Mouse (Mus musculus): ENCODE data around the gene Tyrobp. TPM values are rescaled to one million over a fixed set of nuclear protein-coding genes. Genes with fewer than 3 reads are reported as not detected.

Tyrobp gene
- polyA plus RNA-seq, 1 experiment from 2014 or later: 9.8 TPM

DNA sequence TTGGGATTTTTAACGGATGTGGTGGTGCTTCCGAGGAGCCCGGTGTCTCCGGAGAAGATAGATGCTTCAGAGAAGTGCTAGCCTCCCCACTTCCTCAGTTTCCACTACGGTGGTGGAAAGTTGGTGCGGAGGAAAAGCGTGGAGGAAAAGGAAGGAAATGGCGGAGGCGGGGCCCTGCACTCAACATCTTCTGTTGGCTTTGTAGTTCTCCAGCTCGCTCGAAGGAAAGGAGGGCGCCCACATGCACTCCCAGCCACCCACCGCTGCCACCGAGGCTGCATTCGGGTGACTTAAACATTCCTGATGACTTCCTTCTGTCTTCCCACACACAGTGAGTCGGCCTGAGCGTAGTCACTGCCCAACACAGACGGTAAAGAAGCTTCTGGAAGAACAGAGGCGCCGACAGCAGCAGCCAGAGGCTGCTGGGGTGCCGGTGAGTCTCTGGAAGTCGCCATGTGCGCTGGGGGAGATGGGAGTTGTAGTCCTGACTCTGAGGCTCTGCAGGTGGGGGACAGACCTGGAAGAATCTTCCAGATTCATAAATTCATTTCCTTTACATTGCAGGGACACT is 9.6 kb downstream of the Tyrobp start:
- Histone ChIP-seq H3K9ac (peak overlapping the region; percentile 66), H3K9me3 (replicated peaks) (peaks cover 10% of the 10 kb centered on the region), H3K27ac (ENCODE audit: poor library complexity, severe bottlenecking) (0 out of 2 replicates have a peak overlapping the region, but pooled peaks have one; percentile 37), H3K36me3 (peaks cover 19% of the 10 kb centered on the region), H3K27me3 (replicated peaks) (peaks cover 8% of the 10 kb centered on the region; the same call in 1 of the 2 replicates), H3K4me3 (peak overlapping the region; percentile 67), H3K4me2 (peak overlapping the region; percentile 98), H3K4me1 (replicated peaks) (0 out of 2 replicates have a peak, but pooled peaks cover 11% of the 10 kb centered on the region)
- WGBS: 23% methylated on average over 23 of the region's 23 CpGs
- ATAC-seq (ENCODE audit: insufficient number of reproducible peaks, low FRiP score): no peak

DNA sequence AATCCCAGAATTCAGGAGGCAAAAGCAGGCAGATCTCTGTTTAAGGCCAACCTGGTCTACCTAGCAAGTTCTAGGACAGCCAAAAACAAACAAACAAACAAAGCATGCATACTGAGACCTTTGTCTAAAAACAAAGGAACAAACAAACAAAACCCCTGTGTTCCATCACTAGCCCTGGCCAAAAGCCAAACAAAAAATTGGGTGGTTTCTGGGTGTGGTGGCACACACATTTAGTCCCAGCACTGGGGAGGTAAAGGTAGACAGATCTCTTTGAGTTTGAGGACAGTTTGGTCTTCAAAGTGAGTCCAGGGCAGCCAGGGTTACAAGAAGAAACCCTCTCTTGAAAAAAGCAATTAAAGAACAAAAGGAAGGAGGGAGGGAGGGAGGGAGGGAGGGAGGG is 15.8 kb downstream of the Tyrobp start:
- ATAC-seq (ENCODE audit: insufficient number of reproducible peaks, low FRiP score): no peak
- H3K4me2 ChIP-seq: no peak overlapping the region
- peaks cover 5% of the 10 kb centered on the region; the same call in 1 of the 2 replicates for H3K27me3 ChIP-seq (replicated peaks)
- no peak overlapping the region for H3K9ac ChIP-seq
- peaks cover 19% of the 10 kb centered on the region for H3K36me3 ChIP-seq
- no peaks in the 10 kb centered on the region; the same call in 1 of the 2 replicates for H3K4me1 ChIP-seq (replicated peaks)
- no peak overlapping the region for H3K4me3 ChIP-seq
- no peak overlapping the region for H3K27ac ChIP-seq (ENCODE audit: poor library complexity, severe bottlenecking)
- no peaks in the 10 kb centered on the region for H3K9me3 ChIP-seq (replicated peaks)

DNA sequence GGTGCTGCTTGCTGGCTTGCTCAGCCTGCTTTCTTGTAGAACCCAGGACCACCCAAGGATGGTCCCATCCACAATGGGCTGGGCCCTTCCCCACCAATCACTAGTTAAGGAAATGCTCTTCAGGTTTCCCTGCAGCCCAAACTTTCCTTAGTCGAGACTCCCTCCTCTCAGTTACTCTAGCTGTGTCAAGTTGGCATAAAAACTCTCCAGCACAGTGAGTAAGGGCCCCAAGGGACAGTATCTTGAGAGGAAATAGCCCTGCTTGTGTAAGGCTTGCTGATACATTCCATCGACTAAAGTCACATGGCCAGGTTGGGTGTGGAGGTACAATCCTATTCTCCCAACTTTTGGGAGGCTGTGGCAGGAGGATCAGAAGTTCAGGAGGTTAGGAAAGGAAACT is 16.6 kb downstream of the Tyrobp start:
- Histone ChIP-seq H3K27me3 (replicated peaks) (peaks cover 11% of the 10 kb centered on the region), H3K4me2 (no peak overlapping the region), H3K4me3 (no peak overlapping the region), H3K4me1 (replicated peaks) (no peaks in the 10 kb centered on the region; the same call in 1 of the 2 replicates), H3K36me3 (peaks cover 17% of the 10 kb centered on the region), H3K9ac (no peak overlapping the region), H3K9me3 (replicated peaks) (no peaks in the 10 kb centered on the region), H3K27ac (ENCODE audit: poor library complexity, severe bottlenecking) (no peak overlapping the region)
- WGBS: 30% methylated on average over 2 of the region's 2 CpGs
- ATAC-seq (ENCODE audit: insufficient number of reproducible peaks, low FRiP score): no peak

DNA sequence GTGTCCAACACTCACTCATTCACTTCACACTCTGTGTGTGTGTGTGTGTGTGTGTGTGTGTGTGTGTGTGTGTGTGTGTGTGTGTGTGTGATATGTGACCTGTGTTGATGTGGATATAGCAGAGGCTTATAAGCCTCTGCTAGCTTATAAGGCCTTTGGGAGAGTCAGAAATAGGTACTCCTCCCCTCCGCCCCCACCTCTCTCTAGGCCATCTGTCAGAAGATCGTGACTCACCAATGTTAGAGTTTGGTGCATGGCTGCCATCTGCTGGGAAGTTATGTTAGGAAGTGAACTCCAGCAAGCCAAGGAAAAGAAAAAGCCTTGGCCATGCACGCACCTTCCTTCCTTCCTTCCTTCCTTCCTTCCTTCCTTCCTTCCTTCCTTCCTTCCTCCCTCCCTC is 18.2 kb downstream of the Tyrobp start:
- no peaks in the 10 kb centered on the region; the same call in 1 of the 2 replicates for H3K4me1 ChIP-seq (replicated peaks)
- no peak overlapping the region for H3K9ac ChIP-seq
- no peak overlapping the region for H3K4me3 ChIP-seq
- H3K4me2 ChIP-seq: no peak overlapping the region
- no peaks in the 10 kb centered on the region for H3K9me3 ChIP-seq (replicated peaks)
- peaks cover 6% of the 10 kb centered on the region; the same call in 1 of the 2 replicates for H3K36me3 ChIP-seq
- H3K27ac ChIP-seq (ENCODE audit: poor library complexity, severe bottlenecking): no peak overlapping the region
- WGBS: 13% methylated on average over 3 of the region's 3 CpGs
- H3K27me3 ChIP-seq (replicated peaks): peaks cover 27% of the 10 kb centered on the region
- ATAC-seq (ENCODE audit: insufficient number of reproducible peaks, low FRiP score): no peak

DNA sequence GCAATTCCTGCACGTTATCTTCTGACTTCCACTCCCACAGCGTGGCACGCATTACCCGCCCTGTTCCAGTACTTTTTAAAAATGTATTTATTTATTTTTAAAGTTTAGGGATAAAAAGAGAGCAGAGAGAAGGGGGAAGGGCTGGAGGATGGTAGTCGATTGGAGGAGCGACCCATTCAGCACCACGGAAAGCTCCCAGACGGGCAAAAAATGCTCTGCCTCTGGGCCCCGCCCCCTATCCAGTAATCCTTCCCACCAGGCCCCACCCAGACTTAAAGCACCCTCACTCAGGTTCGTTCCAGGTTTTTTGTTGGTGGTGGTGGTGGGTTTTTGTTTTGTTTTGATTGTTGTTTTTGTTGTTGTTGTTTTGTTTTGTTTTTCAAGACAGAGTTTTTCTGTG is 20.7 kb downstream of the Tyrobp start:
- WGBS: 2% methylated on average over 10 of the region's 10 CpGs
- no peak for ATAC-seq (ENCODE audit: insufficient number of reproducible peaks, low FRiP score)

DNA sequence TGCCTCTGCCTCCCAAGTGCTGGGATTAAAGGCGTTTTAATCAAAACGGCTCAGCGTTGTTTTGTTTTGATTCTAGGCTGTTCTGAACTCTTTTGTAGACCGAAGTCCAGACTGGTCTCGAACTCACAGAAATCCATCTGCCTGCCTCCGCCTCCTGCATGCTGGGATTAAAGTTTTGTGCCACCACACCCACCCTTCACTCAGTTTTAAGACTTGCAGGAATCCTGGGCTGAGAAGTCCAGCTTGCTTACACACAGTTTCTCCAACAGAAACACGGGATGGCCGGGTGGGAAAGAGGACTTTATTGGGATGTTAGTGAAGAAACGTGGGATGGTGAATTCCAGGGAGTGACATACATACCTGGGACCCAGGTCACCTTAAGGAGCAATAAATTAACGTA is 21.1 kb downstream of the Tyrobp start:
- WGBS: 63% methylated on average over 10 of the region's 10 CpGs
- Histone ChIP-seq H3K4me1 (replicated peaks) (no peaks in the 10 kb centered on the region; the same call in 1 of the 2 replicates), H3K4me3 (no peak overlapping the region), H3K36me3 (no peaks in the 10 kb centered on the region), H3K9ac (no peak overlapping the region), H3K4me2 (no peak overlapping the region), H3K27me3 (replicated peaks) (peaks cover 50% of the 10 kb centered on the region), H3K9me3 (replicated peaks) (no peaks in the 10 kb centered on the region), H3K27ac (ENCODE audit: poor library complexity, severe bottlenecking) (no peak overlapping the region)
- no peak for ATAC-seq (ENCODE audit: insufficient number of reproducible peaks, low FRiP score)

More for the DNA sequence above, 20.7 kb downstream of the Tyrobp start:
- Histone ChIP-seq H3K4me2 (no peak overlapping the region), H3K4me1 (replicated peaks) (no peaks in the 10 kb centered on the region; the same call in 1 of the 2 replicates), H3K4me3 (no peak overlapping the region), H3K9ac (no peak overlapping the region), H3K27me3 (replicated peaks) (peaks cover 46% of the 10 kb centered on the region), H3K9me3 (replicated peaks) (no peaks in the 10 kb centered on the region), H3K27ac (ENCODE audit: poor library complexity, severe bottlenecking) (no peak overlapping the region), H3K36me3 (no peaks in the 10 kb centered on the region)

DNA sequence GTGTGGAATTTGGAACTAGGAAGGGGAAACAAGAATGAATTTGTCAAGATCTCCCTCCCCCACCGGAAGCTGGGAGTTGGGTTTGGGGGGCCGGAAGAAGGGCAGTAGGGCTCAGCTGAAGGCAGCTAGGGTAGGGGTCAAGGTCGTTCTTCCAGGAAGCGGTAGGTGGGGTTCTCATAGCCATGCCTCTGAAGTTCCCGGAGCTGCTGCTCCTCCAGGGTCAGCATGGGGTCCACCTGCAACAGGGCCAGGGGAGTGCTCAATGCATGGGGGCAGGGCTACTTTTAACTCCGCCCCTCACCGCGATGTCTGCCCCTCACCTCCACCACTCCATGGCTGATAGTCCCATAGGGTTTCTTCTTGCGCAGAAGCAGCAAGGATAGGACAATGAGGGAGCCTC is 21.6 kb downstream of the Tyrobp start:
- Histone ChIP-seq H3K27ac (ENCODE audit: poor library complexity, severe bottlenecking) (no peak overlapping the region), H3K4me2 (no peak overlapping the region), H3K9ac (no peak overlapping the region), H3K4me3 (no peak overlapping the region), H3K36me3 (no peaks in the 10 kb centered on the region), H3K9me3 (replicated peaks) (no peaks in the 10 kb centered on the region), H3K27me3 (replicated peaks) (peaks cover 55% of the 10 kb centered on the region), H3K4me1 (replicated peaks) (no peaks in the 10 kb centered on the region; the same call in 1 of the 2 replicates)
- WGBS: 40% methylated on average over 9 of the region's 9 CpGs
- 0 out of 2 replicates have a peak, but pooled peaks have one; percentile 39 for ATAC-seq (ENCODE audit: insufficient number of reproducible peaks, low FRiP score)

DNA sequence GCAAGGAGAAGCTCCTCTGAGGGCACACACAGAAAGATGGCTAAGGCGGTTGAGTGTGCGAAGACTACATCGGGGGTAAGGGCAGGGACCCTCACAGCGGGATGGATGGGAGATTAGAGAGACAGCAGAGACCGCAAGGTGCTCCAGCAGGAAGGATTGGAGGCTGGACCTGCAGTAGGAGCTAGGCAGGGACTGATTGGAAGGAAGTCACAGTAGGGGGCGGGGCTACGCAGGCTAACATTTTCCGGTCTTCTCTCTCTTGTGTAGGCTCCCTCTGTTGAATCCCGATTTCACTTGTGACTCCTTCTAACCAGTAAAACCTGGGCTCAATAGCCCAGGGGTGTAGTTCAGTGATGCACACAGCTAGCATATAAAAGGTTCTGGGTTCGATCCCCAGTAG is 23.3 kb downstream of the Tyrobp start:
- Histone ChIP-seq H3K4me2 (no peak overlapping the region), H3K4me1 (replicated peaks) (no peaks in the 10 kb centered on the region), H3K36me3 (no peaks in the 10 kb centered on the region), H3K27me3 (replicated peaks) (peaks cover 64% of the 10 kb centered on the region), H3K9ac (no peak overlapping the region), H3K9me3 (replicated peaks) (no peaks in the 10 kb centered on the region), H3K27ac (ENCODE audit: poor library complexity, severe bottlenecking) (no peak overlapping the region), H3K4me3 (no peak overlapping the region)
- 20% methylated on average over 10 of the region's 10 CpGs for WGBS
- ATAC-seq (ENCODE audit: insufficient number of reproducible peaks, low FRiP score): no peak

DNA sequence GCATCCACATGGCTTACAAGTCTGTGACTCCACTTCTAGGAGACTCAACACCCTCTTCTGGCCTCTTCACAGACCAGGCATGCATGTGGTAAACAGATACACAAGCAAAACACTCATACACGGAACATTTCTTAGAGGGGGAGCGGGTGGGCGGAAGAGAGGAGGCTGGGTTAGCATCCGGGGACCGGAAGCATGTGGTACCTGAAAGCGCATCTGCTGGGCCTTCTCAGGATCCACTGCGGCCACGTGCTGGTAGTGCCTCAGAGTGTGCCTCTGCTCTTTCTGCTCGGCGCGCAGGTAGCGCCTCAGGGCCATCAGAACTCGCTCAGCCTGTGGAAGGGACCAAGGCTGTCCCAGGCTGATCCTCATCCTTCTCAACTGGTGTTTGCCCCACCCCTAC is 26.2 kb downstream of the Tyrobp start:
- Histone ChIP-seq H3K4me2 (no peak overlapping the region), H3K4me3 (no peak overlapping the region), H3K27ac (ENCODE audit: poor library complexity, severe bottlenecking) (no peak overlapping the region), H3K4me1 (replicated peaks) (peaks cover 8% of the 10 kb centered on the region), H3K9ac (no peak overlapping the region), H3K36me3 (no peaks in the 10 kb centered on the region), H3K27me3 (replicated peaks) (peaks cover 86% of the 10 kb centered on the region), H3K9me3 (replicated peaks) (no peaks in the 10 kb centered on the region)
- 62% methylated on average over 13 of the region's 13 CpGs for WGBS
- ATAC-seq (ENCODE audit: insufficient number of reproducible peaks, low FRiP score): no peak

DNA sequence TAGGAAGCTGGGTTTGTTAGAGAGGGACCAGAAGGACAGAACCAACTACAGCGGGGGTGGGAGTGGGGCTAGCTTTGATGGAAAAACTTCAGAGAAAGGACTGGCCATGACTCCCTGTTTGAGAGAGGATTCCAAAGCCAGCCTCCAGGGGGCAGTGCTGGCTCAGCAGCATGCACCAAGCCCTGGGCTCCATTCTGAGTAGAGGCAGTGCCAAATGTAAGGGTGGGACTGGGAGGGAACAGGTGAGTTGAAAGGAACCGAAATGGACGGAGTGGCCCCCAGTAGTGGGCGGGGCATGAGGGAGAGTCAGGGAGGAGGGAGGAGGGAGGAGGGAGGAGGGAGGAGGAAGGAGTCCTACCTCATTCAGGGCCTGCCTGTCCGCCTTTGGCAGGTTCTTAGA is 27.1 kb downstream of the Tyrobp start:
- peaks cover 13% of the 10 kb centered on the region for H3K4me1 ChIP-seq (replicated peaks)
- no peak overlapping the region for H3K4me2 ChIP-seq
- H3K9me3 ChIP-seq (replicated peaks): no peaks in the 10 kb centered on the region
- WGBS: 12% methylated on average over 5 of the region's 5 CpGs
- no peak overlapping the region for H3K27ac ChIP-seq (ENCODE audit: poor library complexity, severe bottlenecking)
- ATAC-seq (ENCODE audit: insufficient number of reproducible peaks, low FRiP score): no peak
- no peak overlapping the region for H3K4me3 ChIP-seq
- H3K27me3 ChIP-seq (replicated peaks): peaks cover 86% of the 10 kb centered on the region
- no peak overlapping the region for H3K9ac ChIP-seq
- H3K36me3 ChIP-seq: no peaks in the 10 kb centered on the region

DNA sequence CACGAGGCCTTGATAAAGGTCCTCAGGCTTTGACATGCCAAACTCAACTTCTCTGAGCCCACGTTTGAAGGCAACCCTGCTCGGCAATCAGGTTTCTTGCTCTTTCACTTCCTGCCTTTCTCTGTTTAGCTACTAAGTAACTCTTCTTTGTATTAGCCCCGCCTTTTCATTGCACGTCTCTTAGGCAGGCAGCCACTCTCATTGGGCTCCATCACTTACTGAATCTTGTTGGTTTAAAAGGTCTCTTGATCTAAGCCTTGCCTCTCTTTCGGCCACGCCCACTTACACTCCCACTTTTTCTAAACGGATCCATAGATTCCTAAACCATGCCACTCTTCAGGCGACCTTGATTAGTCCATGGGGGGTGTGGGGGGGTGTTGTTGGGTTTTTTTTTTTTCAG is 30.1 kb downstream of the Tyrobp start:
- Histone ChIP-seq H3K9me3 (replicated peaks) (no peaks in the 10 kb centered on the region), H3K4me3 (no peak overlapping the region), H3K27ac (ENCODE audit: poor library complexity, severe bottlenecking) (no peak overlapping the region), H3K9ac (no peak overlapping the region), H3K27me3 (replicated peaks) (peaks cover 75% of the 10 kb centered on the region), H3K4me2 (peak overlapping the region; percentile 87; the same call in 1 of the 2 replicates), H3K4me1 (replicated peaks) (peaks cover 13% of the 10 kb centered on the region), H3K36me3 (no peaks in the 10 kb centered on the region)
- no peak for ATAC-seq (ENCODE audit: insufficient number of reproducible peaks, low FRiP score)
- 23% methylated on average over 9 of the region's 9 CpGs for WGBS

Data from heart, embryonic 12.5 days (tissue).